Mouse (Mus musculus) thymus, adult 2 months (tissue): ENCODE data around the gene 5830473C10Rik. TPM values are rescaled to one million over a fixed set of nuclear protein-coding genes. Genes with fewer than 3 reads are reported as not detected.

Experiments
- DNase-seq: peaks from one replicate; pipeline ENCODE4 v3.0.0; 2021
- H3K27ac ChIP-seq: fragments of 200-500 bp; 2 replicates; pipeline ENCODE4 v1.5.1; 2012; ENCODE audit warnings: low read length, control low read depth; ENCODE audit not compliant: control insufficient read depth, insufficient read depth
- H3K27me3 ChIP-seq: fragments of 200-500 bp; 2 replicates; pipeline ENCODE4 v1.6.1; 2012; ENCODE audit warnings: mild to moderate bottlenecking, low read length, moderate library complexity, mixed read lengths; ENCODE audit not compliant: control insufficient read depth, insufficient read depth
- H3K36me3 ChIP-seq: fragments of 200-500 bp; 2 replicates; pipeline ENCODE4 v1.6.1; 2012; ENCODE audit warnings: mild to moderate bottlenecking, low read length, moderate library complexity; ENCODE audit not compliant: control insufficient read depth, insufficient read depth
- H3K4me1 ChIP-seq: fragments of 200-500 bp; replicated peaks from 2 replicates; pipeline ENCODE4 v1.6.1; 2012; ENCODE audit warnings: low read length; ENCODE audit not compliant: control insufficient read depth, insufficient read depth
- H3K4me3 ChIP-seq: fragments of 200-500 bp; 2 replicates; pipeline ENCODE4 v1.5.1; 2012; ENCODE audit warnings: mild to moderate bottlenecking, low read length, control low read depth, moderate library complexity; ENCODE audit not compliant: control insufficient read depth, insufficient read depth
- CTCF ChIP-seq: fragments of 200-500 bp; IDR thresholded peaks from 2 replicates; pipeline ENCODE4 v1.5.1; 2012; ENCODE audit warnings: mild to moderate bottlenecking, control low read depth, low read length, moderate library complexity, borderline replicate concordance; ENCODE audit not compliant: control insufficient read depth, poor library complexity, insufficient read depth; ENCODE audit errors: extremely low read depth
- POLR2A ChIP-seq: fragments of 200-500 bp; IDR thresholded peaks from 2 replicates; pipeline ENCODE4 v1.6.1; 2012; ENCODE audit warnings: mild to moderate bottlenecking, low read length, control low read depth, moderate library complexity; ENCODE audit not compliant: control insufficient read depth, poor library complexity, insufficient read depth; ENCODE audit errors: extremely low read depth
- WGBS: fragments of 180-500 bp; shearing (Covaris S2); methylation state at CpG from one replicate; pipeline ENCODE4 v1.1.7; 2018; 5-methylcytosine and 5-hydroxymethylcytosine counted together
- polyA plus RNA-seq: library from polyadenylated mRNA; depleted of rRNA; stranded (reverse); fragments of >200 nt; gene quantifications from 2 replicates; pipeline ENCODE4 v1.2.3, GENCODE M21; 2012

Gene 5830473C10Rik
- polyA plus RNA-seq, 1 experiment, result not detected

GRCm38 (mm10) chr5:90621726-90622125, 60.8 kb downstream of the 5830473C10Rik start:
- Histone ChIP-seq H3K4me3 (no peak overlapping the region), H3K36me3 (no peaks in the 10 kb centered on the region), H3K27ac (no peak overlapping the region), H3K27me3 (no peaks in the 10 kb centered on the region), H3K4me1 (no peaks in the 10 kb centered on the region)
- 93% methylated on average over 6 of the region's 6 CpGs for WGBS
- TF ChIP-seq POLR2A (no peak), CTCF (no peak)
- DNase-seq, result no peak

GRCm38 (mm10) chr5:90623209-90623608, 62.3 kb downstream of the 5830473C10Rik start:
- no peaks in the 10 kb centered on the region for H3K4me1 ChIP-seq
- H3K4me3 ChIP-seq, result no peak overlapping the region
- TF ChIP-seq CTCF (no peak), POLR2A (no peak)
- WGBS, result 97% methylated on average over 2 of the region's 2 CpGs
- no peaks in the 10 kb centered on the region for H3K36me3 ChIP-seq
- no peak overlapping the region for H3K27ac ChIP-seq
- H3K27me3 ChIP-seq, result no peaks in the 10 kb centered on the region
- DNase-seq, result no peak

GRCm38 (mm10) chr5:90624708-90625425, 64.0 kb downstream of the 5830473C10Rik start:
- WGBS, result 92% methylated on average over 18 of the region's 18 CpGs
- TF ChIP-seq POLR2A (no peak), CTCF (no peak)
- H3K4me1 ChIP-seq, result no peaks in the 10 kb centered on the region
- H3K4me3 ChIP-seq, result no peak overlapping the region
- H3K27ac ChIP-seq, result no peak overlapping the region
- no peaks in the 10 kb centered on the region for H3K36me3 ChIP-seq
- H3K27me3 ChIP-seq, result no peaks in the 10 kb centered on the region
- DNase-seq, result no peak

GRCm38 (mm10) chr5:90627423-90627822, 66.5 kb downstream of the 5830473C10Rik start:
- Histone ChIP-seq H3K27me3 (no peaks in the 10 kb centered on the region), H3K4me3 (no peak overlapping the region), H3K4me1 (no peaks in the 10 kb centered on the region), H3K36me3 (no peaks in the 10 kb centered on the region), H3K27ac (no peak overlapping the region)
- TF ChIP-seq POLR2A, result no peak
- TF ChIP-seq CTCF, result no peak
- WGBS, result 95% methylated on average over 4 of the region's 4 CpGs
- DNase-seq, result no peak

GRCm38 (mm10) chr5:90628011-90628410, 67.1 kb downstream of the 5830473C10Rik start:
- no peak for DNase-seq
- H3K27me3 ChIP-seq, result no peaks in the 10 kb centered on the region
- 88% methylated on average over 3 of the region's 3 CpGs for whole genome bisulfite sequencing

GRCm38 (mm10) chr5:90628530-90628929, 67.6 kb downstream of the 5830473C10Rik start:
- WGBS, result 86% methylated on average over 1 of the region's 1 CpGs
- no peak overlapping the region for H3K4me3 ChIP-seq
- no peak for DNase-seq
- no peaks in the 10 kb centered on the region for H3K27me3 ChIP-seq
- no peak overlapping the region for H3K27ac ChIP-seq
- no peak for TF ChIP-seq POLR2A
- no peak for TF ChIP-seq CTCF
- H3K4me1 ChIP-seq, result no peaks in the 10 kb centered on the region
- no peaks in the 10 kb centered on the region for H3K36me3 ChIP-seq

More at GRCm38 (mm10) chr5:90628011-90628410, 67.1 kb downstream of the 5830473C10Rik start:
- no peaks in the 10 kb centered on the region for H3K4me1 ChIP-seq
- H3K27ac ChIP-seq, result no peak overlapping the region
- H3K4me3 ChIP-seq, result no peak overlapping the region
- TF ChIP-seq POLR2A (no peak), CTCF (no peak)
- no peaks in the 10 kb centered on the region for H3K36me3 ChIP-seq

- WGBS, result 94% methylated on average over 7 of the region's 7 CpGs
Measured at GRCm38 (mm10) chr5:90634885-90635284, 74.0 kb downstream of the 5830473C10Rik start.

More at GRCm38 (mm10) chr5:90634885-90635284, 74.0 kb downstream of the 5830473C10Rik start:
- Histone ChIP-seq H3K4me1 (no peaks in the 10 kb centered on the region), H3K36me3 (no peaks in the 10 kb centered on the region), H3K27ac (no peak overlapping the region), H3K4me3 (no peak overlapping the region), H3K27me3 (no peaks in the 10 kb centered on the region)
- TF ChIP-seq CTCF (no peak), POLR2A (no peak)
- no peak for DNase-seq
